Mouse (Mus musculus) hematopoietic stem cell, adult 5-6 weeks (primary cell): ENCODE results near the gene Dock3. TPM values are rescaled to one million over a fixed set of nuclear protein-coding genes. Genes with fewer than 3 reads are reported as not detected.
A peak's percentile ranks its signal among the peaks of the same experiment; 100 is the strongest.
"Not testable (repeated sequence)": the region's sequence is repeated elsewhere in the genome, so short reads cannot be mapped to it uniquely, and the experiment has no call there.

Experiments
- ATAC-seq, 2 experiments: fragments of 125-278 bp in 1 of 2; replicated peaks in 1 of 2; 2 replicates each; pipeline ENCODE4 v1.8.0; 2016 to 2017; ENCODE audit warnings: inconsistent platforms in 2 of 2, mild to moderate bottlenecking in 2 of 2, moderate number of reproducible peaks in 2 of 2, low read depth in 1 of 2, moderate TSS enrichment in 1 of 2; ENCODE audit not compliant: low FRiP score in 2 of 2, poor library complexity in 2 of 2, severe bottlenecking in 2 of 2, insufficient read depth in 1 of 2, low TSS enrichment in 1 of 2
- total RNA-seq: library from RNA; stranded (forward); fragments of 172-1452, 232-1000 nt; gene quantifications from 2 replicates; pipeline ENCODE4 v1.2.3, GENCODE M21; 2017

Gene Dock3
- total RNA-seq, 1 experiment from 2014 or later: 2.6 TPM

DNA sequence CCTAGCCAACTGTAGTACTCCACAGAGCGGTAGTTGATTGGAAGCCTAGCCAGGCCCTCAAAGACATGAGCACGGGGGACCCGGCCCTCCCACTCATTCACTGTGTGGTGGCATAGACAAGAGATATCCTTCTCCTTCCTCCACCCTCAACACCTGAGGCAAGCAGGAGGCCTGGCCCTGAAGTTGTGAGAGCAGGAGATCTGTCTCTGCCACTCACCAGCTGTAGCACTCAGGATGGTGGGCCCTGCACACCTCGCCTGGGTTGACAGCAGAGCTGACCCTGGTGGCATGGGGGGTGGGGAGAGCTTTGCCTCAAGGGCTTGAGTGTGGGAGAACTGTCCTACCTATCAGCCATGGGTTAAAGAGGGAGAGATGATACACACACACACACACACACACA is 65.9 kb downstream of the Dock3 start:
- no peak for ATAC-seq

DNA sequence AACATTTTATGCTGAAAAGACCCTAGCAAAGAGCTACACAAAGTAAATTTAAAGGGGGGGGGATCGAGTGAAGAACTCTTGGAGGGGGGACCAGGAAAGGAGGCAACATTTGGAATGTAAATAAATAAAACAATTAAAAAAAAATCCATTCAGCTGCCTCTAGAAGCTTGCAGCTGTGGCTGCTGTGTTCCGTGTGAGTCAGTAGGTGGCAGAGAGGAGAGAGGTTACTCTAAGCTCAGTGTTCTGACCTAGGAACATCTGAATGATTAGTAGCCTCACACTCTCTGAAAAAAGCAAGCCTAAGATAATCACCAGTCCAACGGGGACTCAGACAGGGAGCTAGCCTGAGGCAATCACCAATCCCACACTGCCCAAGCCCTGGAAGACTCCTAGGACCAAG is 66.9 kb downstream of the Dock3 start:
- no peak for ATAC-seq

DNA sequence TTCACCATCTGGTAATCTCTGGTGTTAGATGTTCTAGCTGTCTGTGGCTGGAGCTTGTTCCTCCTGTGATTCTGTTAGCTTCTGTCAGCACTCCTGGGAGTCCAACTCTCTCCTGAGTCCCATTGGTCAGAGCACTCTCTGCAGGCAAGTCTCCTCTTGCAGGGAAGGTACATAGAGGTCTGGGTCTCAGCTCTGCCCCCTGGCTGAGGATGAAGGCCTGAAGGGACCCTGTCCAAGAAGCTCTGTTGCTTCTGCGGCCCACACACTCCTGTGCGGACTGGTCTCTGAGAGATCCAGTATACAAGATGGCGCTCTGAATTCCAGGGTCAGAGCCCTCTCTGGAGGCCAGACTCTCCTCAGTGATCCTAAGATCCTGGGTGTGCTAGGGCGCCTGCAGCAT is 75.3 kb downstream of the Dock3 start:
- ATAC-seq: not testable (repeated sequence)

DNA sequence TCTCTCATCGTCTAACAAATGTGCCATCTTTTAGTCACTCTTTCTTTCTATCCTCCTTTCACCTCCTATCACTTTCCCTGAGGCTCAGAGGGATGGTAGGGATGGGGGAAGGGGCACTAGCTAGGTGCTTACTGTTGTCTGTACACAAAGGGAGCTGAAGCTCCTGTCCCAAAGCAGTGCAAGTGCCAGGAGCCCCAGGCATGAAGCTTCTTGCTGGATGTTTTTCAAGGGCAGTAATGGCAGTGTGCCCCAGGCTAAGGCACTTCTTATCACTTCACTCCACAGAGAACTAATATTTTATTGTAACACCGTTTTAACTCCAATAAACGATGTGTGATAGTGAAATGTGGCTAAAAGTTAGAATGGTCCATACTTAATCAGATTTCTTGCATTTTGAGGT is 118.9 kb downstream of the Dock3 start:
- ATAC-seq: no peak

DNA sequence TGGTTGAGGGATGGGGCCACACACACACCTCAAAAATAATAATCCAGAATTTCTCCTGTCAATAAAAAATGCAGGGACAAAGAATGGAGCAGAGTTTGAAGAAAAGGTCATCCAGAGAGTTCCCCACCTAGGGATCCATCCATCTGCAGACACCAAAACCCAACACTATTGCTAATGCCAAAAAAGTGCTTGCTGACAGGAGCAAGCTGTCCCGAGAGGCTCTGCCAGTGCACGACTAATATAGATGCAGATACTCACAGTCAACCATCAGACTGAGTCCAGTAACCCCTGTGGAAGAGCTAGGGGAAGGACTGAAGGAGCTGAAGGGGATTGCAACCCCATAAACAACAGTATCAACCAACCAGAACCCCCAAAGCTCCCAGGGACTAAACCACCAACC is 119.7 kb downstream of the Dock3 start:
- ATAC-seq: no peak

GRCm38 (mm10) chr9:107099487-107099886 is 132.2 kb downstream of the Dock3 start:
- ATAC-seq: no peak

DNA sequence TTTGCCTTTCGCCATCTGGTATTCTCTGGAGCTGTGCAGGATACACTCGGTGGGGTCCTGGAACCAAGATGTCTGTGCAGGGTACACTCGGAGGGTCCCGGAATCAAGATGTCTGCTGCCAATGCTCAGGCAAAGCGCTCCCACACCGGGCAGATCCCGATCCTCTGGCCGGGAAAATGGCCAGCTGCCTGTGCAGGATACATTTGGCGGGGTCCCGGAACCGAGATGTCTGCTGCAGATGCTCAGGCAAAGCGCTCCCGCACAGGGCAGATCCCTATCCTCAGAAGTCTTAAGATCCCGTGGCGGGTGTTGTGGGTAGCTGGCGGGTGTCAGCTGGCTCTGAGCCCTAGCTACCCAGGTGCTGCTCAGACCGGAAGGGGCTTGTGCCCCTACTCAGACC is 142.3 kb downstream of the Dock3 start:
- not testable (repeated sequence) for ATAC-seq

DNA sequence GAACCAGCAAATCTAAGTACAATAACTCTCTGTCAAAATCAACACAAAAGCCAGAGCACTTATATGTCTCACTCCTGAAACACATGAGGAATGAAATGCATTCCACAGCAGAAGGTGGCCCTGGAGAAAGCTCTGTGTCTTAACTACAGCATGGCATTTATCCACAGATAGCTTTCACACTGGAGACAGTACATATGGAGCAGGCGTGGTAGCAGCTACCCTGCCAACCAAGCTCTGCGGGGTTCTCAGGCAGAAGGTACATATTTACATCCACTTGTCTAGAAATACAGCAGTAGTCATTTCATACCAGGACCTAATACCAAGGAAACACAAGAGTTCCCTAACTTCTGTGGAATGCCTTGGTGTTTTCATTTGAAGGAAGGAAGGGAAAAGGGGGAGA is 144.2 kb downstream of the Dock3 start:
- ATAC-seq: no peak

DNA sequence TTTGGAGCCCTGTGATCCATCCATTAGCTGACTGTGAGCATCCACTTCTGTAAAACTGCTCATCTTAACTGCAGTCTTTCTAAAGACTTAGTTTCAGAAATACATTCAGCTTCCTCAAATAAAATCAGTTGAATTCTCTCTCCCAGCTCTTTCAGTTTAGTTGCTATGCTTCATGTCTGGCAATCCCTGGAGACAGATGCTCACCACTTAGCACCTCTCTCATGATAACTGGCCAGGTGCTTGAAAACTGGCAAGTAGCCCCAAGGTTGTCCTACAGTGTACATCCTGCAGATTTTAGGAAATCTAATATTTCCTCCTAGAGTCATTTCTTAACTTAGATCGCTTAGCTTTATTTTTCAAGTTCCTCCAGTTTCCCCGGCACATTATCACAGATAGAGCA is 193.8 kb downstream of the Dock3 start:
- no peak for ATAC-seq

- no peak for ATAC-seq
Measured at GRCm38 (mm10) chr9:107027586-107027985, 204.1 kb downstream of the Dock3 start.

DNA sequence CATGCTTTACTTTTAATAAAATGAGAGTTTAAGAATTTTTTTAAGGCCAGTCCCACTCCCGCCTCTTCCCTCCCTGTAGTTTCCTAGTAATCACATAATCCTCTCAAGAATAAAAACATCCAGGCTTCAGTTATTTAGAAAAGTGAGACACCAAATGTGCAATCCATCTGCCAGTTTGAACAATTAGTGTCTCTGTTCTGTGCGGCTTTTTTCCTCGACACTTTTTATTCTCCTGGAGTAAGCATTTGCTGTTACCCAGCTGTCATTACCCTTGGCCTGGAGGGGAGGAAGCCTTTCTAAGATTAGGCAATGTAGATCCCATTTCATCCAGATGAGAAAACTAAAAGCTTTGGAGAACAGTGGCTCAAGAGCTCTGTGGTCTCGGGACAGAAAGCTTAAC is 221.9 kb downstream of the Dock3 start:
- ATAC-seq: no peak

- no peak for ATAC-seq
Measured at GRCm38 (mm10) chr9:107003187-107003586, 228.5 kb downstream of the Dock3 start.

GRCm38 (mm10) chr9:106970742-106971141 is 261.0 kb downstream of the Dock3 start:
- no peak for ATAC-seq

DNA sequence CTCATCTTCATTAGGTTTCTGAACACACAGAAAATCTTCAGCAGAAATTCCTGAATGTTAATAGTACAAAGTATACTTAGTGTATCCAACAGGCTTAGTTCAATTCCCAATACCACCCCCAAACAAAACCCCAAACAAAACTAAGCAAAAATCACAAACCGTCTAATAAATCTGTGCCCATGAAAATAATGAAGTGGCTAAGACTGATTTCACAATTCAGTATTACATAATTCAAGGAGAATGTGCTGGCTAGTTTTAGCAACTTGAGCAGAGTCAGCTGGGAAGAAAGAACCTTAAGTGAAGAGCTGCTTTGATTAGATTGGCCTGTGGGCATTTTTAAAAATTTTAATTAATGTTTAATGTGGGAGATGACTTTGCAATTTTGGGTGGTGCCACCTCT is 273.3 kb downstream of the Dock3 start:
- no peak for ATAC-seq

- no peak for ATAC-seq
Measured at GRCm38 (mm10) chr9:106955486-106955885, 276.2 kb downstream of the Dock3 start.

- no peak for ATAC-seq
Measured at GRCm38 (mm10) chr9:106934998-106935397, 296.7 kb downstream of the Dock3 start.

DNA sequence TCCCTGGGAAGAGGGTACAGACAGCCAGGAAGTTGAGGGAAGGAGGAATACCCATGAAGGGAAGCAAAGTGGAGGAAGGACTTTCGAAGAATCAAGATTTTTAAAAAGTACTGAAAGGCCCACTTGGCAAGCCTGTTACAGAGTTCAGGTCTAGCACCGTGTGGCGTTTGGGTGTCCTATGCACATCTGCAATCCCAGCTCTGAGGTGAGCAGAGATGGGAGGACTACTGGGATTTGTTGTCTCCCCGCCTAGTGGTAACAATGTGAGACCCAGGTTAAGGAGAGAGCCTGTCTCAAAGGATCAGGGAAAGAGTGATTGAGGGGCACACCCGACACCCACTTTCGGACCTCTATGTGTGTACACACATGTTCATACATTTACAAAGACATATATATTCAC is 316.8 kb downstream of the Dock3 start:
- no peak for ATAC-seq

GRCm38 (mm10) chr9:106913759-106914158 is 317.9 kb downstream of the Dock3 start:
- peak in 1 of 2 experiments; percentile 39; a peak in 1 of 4 replicates for ATAC-seq

DNA sequence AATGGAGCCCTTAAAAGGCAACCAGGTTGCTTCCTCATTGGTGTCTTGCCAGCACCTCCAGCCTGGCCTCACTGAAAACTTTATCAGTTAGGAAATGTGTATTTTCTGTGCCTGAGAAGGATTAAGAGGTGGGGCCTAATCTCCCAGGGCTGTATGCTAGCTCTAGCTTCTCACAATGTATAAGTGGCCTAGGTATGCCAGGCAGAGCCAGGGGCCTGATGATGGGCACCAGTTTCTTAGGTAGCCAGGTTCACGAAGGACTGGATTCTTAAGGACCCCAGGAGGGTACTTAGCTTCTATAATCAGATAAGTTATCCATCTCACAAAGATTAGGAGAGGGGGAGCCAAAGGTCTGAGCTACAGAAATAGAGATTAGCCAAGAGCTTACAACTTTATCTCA is 320.1 kb downstream of the Dock3 start:
- no peak for ATAC-seq

- peak; percentile 74 to 83 for ATAC-seq
Measured at GRCm38 (mm10) chr9:106908715-106909114, 323.0 kb downstream of the Dock3 start.
